ENCODE assay signal across 32 mouse cellular contexts in the genomic region with DNA sequence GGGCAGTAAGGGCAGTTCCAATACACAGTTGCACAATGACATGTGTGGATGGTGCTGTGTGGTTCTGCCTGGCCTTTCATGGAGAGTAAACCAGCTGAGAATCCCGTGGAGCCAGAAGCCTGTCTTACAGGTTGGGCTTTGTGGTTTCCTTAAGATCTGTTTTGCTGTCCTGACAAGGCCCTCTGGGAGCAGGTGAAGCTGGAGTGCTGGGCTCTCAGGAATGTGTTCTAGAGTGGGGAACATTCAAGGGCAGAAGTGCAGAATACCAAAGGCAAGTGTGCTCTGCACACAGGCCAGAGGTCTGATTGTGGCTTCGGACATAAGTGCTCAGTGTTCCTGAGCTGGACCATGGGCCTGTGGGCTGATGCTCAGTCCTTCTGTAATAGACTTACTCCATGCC. TPM values are rescaled to one million over a fixed set of nuclear protein-coding genes. Genes with fewer than 3 reads are reported as not detected.
A peak's percentile ranks its signal among the peaks of the same experiment; 100 is the strongest.
DNase-seq lines count a peak whose midpoint lies in the region; ATAC-seq and TF ChIP-seq lines count a peak whose summit lies in the region.
"Had no signal": no experiment of that assay in that cellular context is flagged by ENCODE, and none has a peak within 500 bp of the region (broad histone marks: within the 10 kb centered on the region; RNA-seq: fewer than 3 reads in every experiment).

No protein-coding gene starts in this region.

- no peak overlapping the region for H3K9ac ChIP-seq in heart, embryonic 15.5 days
- no peak overlapping the region for H3K9ac ChIP-seq in lung, embryonic 15.5 days
- H3K9ac ChIP-seq in midbrain, postnatal 0 days (replicated peaks; ENCODE audit: low read length, poor library complexity, severe bottlenecking) = no peak overlapping the region
- H3K9ac ChIP-seq: forebrain, postnatal 0 days; hindbrain, embryonic 12.5 days; limb, embryonic 12.5 days; liver, embryonic 12.5 days; liver, postnatal 0 days; midbrain, embryonic 13.5 days; neural tube, embryonic 15.5 days had no signal

- intact Hi-C loops in heart, postnatal 25 days (cut with DNase I) = no loop called here
- intact Hi-C loops in left cerebral cortex, postnatal 10 days (cut with DNase I) = no loop called here

- peaks cover 33% of the 10 kb centered on the region for H3K36me3 ChIP-seq in heart, embryonic 15.5 days
- peaks cover 40% of the 10 kb centered on the region for H3K36me3 ChIP-seq in lung, embryonic 15.5 days
- peaks cover 54% of the 10 kb centered on the region for H3K36me3 ChIP-seq in midbrain, postnatal 0 days (ENCODE audit: insufficient read depth, low read length)

- DNase-seq in heart, postnatal 25 days (ENCODE audit: low spot score) = no peak
- peak; percentile 82 for DNase-seq in lung, postnatal 25 days (ENCODE audit: low spot score)
- DNase-seq in left cerebral cortex, postnatal 10 days (ENCODE audit: extremely low spot score in 1 of 2, low spot score in 2 of 2) = no peak
- DNase-seq in midbrain, postnatal 0 days (ENCODE audit: low spot score) = no peak
- DNase-seq: adrenal gland, postnatal 10 days; cerebellum, adult 18-20 months; cerebellum, postnatal 14 days; forebrain, postnatal 0 days; gastrocnemius, postnatal 14 days; heart, postnatal 36 days; kidney, adult 9 months; kidney, postnatal 10 days; layer of hippocampus, adult 9-11 months; liver, postnatal 0 days; right cerebral cortex, postnatal 4 days; thymus, postnatal 4 days had no signal

- 73% methylated on average over 2 of the region's 2 CpGs for WGBS in heart, embryonic 15.5 days
- 54% methylated on average over 2 of the region's 2 CpGs for WGBS in lung, embryonic 15.5 days
- WGBS in midbrain, postnatal 0 days = 77% methylated on average over 2 of the region's 2 CpGs

- no peak for TF ChIP-seq CTCF in midbrain, postnatal 0 days (IDR thresholded peaks at IDR 0.05)

- H3K27ac ChIP-seq in heart, embryonic 15.5 days = no peak overlapping the region
- H3K27ac ChIP-seq in lung, embryonic 15.5 days = peak overlapping the region; percentile 51
- H3K27ac ChIP-seq in midbrain, postnatal 0 days (ENCODE audit: low read depth, low read length) = no peak overlapping the region
- H3K27ac ChIP-seq: hindbrain, embryonic 12.5 days; limb, embryonic 12.5 days; liver, embryonic 12.5 days; midbrain, embryonic 13.5 days; neural tube, embryonic 15.5 days had no signal

- ATAC-seq in heart, embryonic 15.5 days (replicated peaks; ENCODE audit: insufficient number of reproducible peaks, insufficient read depth, low FRiP score, low read depth) = 0 out of 2 replicates have a peak, but pooled peaks have one; percentile 30
- ATAC-seq in lung, embryonic 15.5 days (ENCODE audit: borderline replicate concordance, extremely low read depth, low FRiP score, low TSS enrichment) = no peak
- ATAC-seq in midbrain, postnatal 0 days (ENCODE audit: low FRiP score) = no peak
- ATAC-seq in cerebellum, adult (ENCODE audit: insufficient number of reproducible peaks, low FRiP score, low TSS enrichment) = no peak
- ATAC-seq: forebrain, postnatal 0 days; intestine, postnatal 0 days; liver, embryonic 12.5 days; liver, postnatal 0 days; midbrain, embryonic 13.5 days; Patski had no signal

- no peaks in the 10 kb centered on the region for H3K27me3 ChIP-seq in heart, embryonic 15.5 days
- H3K27me3 ChIP-seq in lung, embryonic 15.5 days = no peaks in the 10 kb centered on the region
- H3K27me3 ChIP-seq in midbrain, postnatal 0 days (ENCODE audit: insufficient read depth, low read length) = no peaks in the 10 kb centered on the region
- H3K27me3 ChIP-seq: hindbrain, embryonic 12.5 days; limb, embryonic 12.5 days; liver, embryonic 12.5 days; midbrain, embryonic 13.5 days; neural tube, embryonic 15.5 days; Patski had no signal

- no peak overlapping the region for H3K4me3 ChIP-seq in heart, embryonic 15.5 days
- no peak overlapping the region for H3K4me3 ChIP-seq in lung, embryonic 15.5 days
- H3K4me3 ChIP-seq in midbrain, postnatal 0 days (ENCODE audit: low read depth, low read length) = no peak overlapping the region
- H3K4me3 ChIP-seq: erythroblast, embryonic 14.5 days; hindbrain, embryonic 12.5 days; limb, embryonic 12.5 days; liver, embryonic 12.5 days; midbrain, embryonic 13.5 days; neural tube, embryonic 15.5 days had no signal

- no peaks in the 10 kb centered on the region for H3K4me1 ChIP-seq in heart, embryonic 15.5 days (replicated peaks)
- H3K4me1 ChIP-seq in lung, embryonic 15.5 days = peaks cover 27% of the 10 kb centered on the region
- H3K4me1 ChIP-seq in midbrain, postnatal 0 days (ENCODE audit: insufficient read depth, low read length) = no peaks in the 10 kb centered on the region
- H3K4me1 ChIP-seq: midbrain, embryonic 13.5 days; neural tube, embryonic 15.5 days had no signal

- no peaks in the 10 kb centered on the region for H3K9me3 ChIP-seq in heart, embryonic 15.5 days (replicated peaks)
- no peaks in the 10 kb centered on the region for H3K9me3 ChIP-seq in lung, embryonic 15.5 days
- H3K9me3 ChIP-seq in midbrain, postnatal 0 days (ENCODE audit: low read length) = no peaks in the 10 kb centered on the region
- H3K9me3 ChIP-seq: hindbrain, embryonic 12.5 days; limb, embryonic 12.5 days; liver, embryonic 12.5 days; midbrain, embryonic 13.5 days; neural tube, embryonic 15.5 days had no signal

- H3K4me2 ChIP-seq in heart, embryonic 15.5 days = no peak overlapping the region
- no peak overlapping the region for H3K4me2 ChIP-seq in lung, embryonic 15.5 days
- no peak overlapping the region for H3K4me2 ChIP-seq in midbrain, postnatal 0 days (ENCODE audit: low read depth, low read length, poor library complexity, severe bottlenecking)
- H3K4me2 ChIP-seq: hindbrain, embryonic 12.5 days; limb, embryonic 12.5 days; liver, embryonic 12.5 days; midbrain, embryonic 13.5 days; neural tube, embryonic 15.5 days had no signal

RNA-seq across cellular contexts. Expression of a gene that starts 11.9 kb away (rescaled TPM):
- polyA plus RNA-seq in heart, embryonic 15.5 days (2015; fragmentation: Nextera tagmentation; extraction: Ambion mirVana) = 90.4 and 110 TPM in 2 replicates
- total RNA-seq in heart, postnatal 25 days (2021) = 10 to 100 TPM; 33.0 to 33.9 TPM
- polyA plus RNA-seq in lung, embryonic 15.5 days (2015; fragmentation: Nextera tagmentation; extraction: Ambion mirVana) = 138 and 143 TPM in 2 replicates
- 10 to 100 TPM; 59.1 to 66.6 TPM for total RNA-seq in left cerebral cortex, postnatal 10 days (2021)
- 106 and 113 TPM in 2 replicates for total RNA-seq in midbrain, postnatal 0 days (2014; rRNA removed)
- polyA plus RNA-seq in midbrain, postnatal 0 days (2015; fragmentation: Nextera tagmentation; extraction: Ambion mirVana) = 143 and 153 TPM in 2 replicates

RNA-seq across cellular contexts. Expression of a gene that starts 23.7 kb away (rescaled TPM):
- polyA plus RNA-seq in heart, embryonic 15.5 days (2015; fragmentation: Nextera tagmentation; extraction: Ambion mirVana) = 1.5 and 2.7 TPM in 2 replicates
- total RNA-seq in heart, postnatal 25 days (2021) = under 1 TPM in 1 of 2 experiments, not detected in 1; 0.20 TPM
- 4.1 and 4.3 TPM in 2 replicates for polyA plus RNA-seq in lung, embryonic 15.5 days (2015; fragmentation: Nextera tagmentation; extraction: Ambion mirVana)
- 1 to 10 TPM; 4.2 to 5.7 TPM for total RNA-seq in left cerebral cortex, postnatal 10 days (2021)
- 5.5 and 10.5 TPM in 2 replicates for total RNA-seq in midbrain, postnatal 0 days (2014; rRNA removed)
- 3.1 and 3.6 TPM in 2 replicates for polyA plus RNA-seq in midbrain, postnatal 0 days (2015; fragmentation: Nextera tagmentation; extraction: Ambion mirVana)
- total RNA-seq: granulocyte monocyte progenitor cell, adult 5-6 weeks; heart, postnatal 36 days; megakaryocyte-erythroid progenitor cell, adult 5-6 weeks; MEL; monocyte, adult 5-6 weeks had no signal
- polyA plus RNA-seq: thymus, postnatal 0 days had no signal

RNA-seq across cellular contexts. Expression of a gene that starts 28.9 kb away (rescaled TPM):
- 105 and 111 TPM in 2 replicates for polyA plus RNA-seq in heart, embryonic 15.5 days (2015; fragmentation: Nextera tagmentation; extraction: Ambion mirVana)
- 10 to 100 TPM; 31.2 to 35.7 TPM for total RNA-seq in heart, postnatal 25 days (2021)
- polyA plus RNA-seq in lung, embryonic 15.5 days (2015; fragmentation: Nextera tagmentation; extraction: Ambion mirVana) = 160 and 167 TPM in 2 replicates
- 10 to 100 TPM; 24.5 to 26.0 TPM for total RNA-seq in left cerebral cortex, postnatal 10 days (2021)
- total RNA-seq in midbrain, postnatal 0 days (2014; rRNA removed) = 70.8 and 76.0 TPM in 2 replicates
- 94.5 and 94.6 TPM in 2 replicates for polyA plus RNA-seq in midbrain, postnatal 0 days (2015; fragmentation: Nextera tagmentation; extraction: Ambion mirVana)

RNA-seq across cellular contexts. Expression of a gene that starts 29.1 kb away (rescaled TPM):
- 27.5 and 36.8 TPM in 2 replicates for polyA plus RNA-seq in heart, embryonic 15.5 days (2015; fragmentation: Nextera tagmentation; extraction: Ambion mirVana)
- total RNA-seq in heart, postnatal 25 days (2021) = 1 to 10 TPM; 5.6 to 6.2 TPM
- 57.9 and 59.9 TPM in 2 replicates for polyA plus RNA-seq in lung, embryonic 15.5 days (2015; fragmentation: Nextera tagmentation; extraction: Ambion mirVana)
- total RNA-seq in left cerebral cortex, postnatal 10 days (2021) = 10 to 100 TPM; 58.3 to 66.0 TPM
- total RNA-seq in midbrain, postnatal 0 days (2014; rRNA removed) = 44.8 and 47.8 TPM in 2 replicates
- 46.8 and 51.0 TPM in 2 replicates for polyA plus RNA-seq in midbrain, postnatal 0 days (2015; fragmentation: Nextera tagmentation; extraction: Ambion mirVana)

RNA-seq across cellular contexts. Expression of a gene that starts 36.6 kb away (rescaled TPM):
- polyA plus RNA-seq in heart, embryonic 15.5 days (2015; fragmentation: Nextera tagmentation; extraction: Ambion mirVana) = 7.8 and 17.0 TPM in 2 replicates
- 1 to 10 TPM; 1.2 to 1.8 TPM for total RNA-seq in heart, postnatal 25 days (2021)
- polyA plus RNA-seq in lung, embryonic 15.5 days (2015; fragmentation: Nextera tagmentation; extraction: Ambion mirVana) = 54.9 and 60.5 TPM in 2 replicates
- 100 to 1,000 TPM; 265 to 293 TPM for total RNA-seq in left cerebral cortex, postnatal 10 days (2021)
- total RNA-seq in midbrain, postnatal 0 days (2014; rRNA removed) = 766 and 788 TPM in 2 replicates
- polyA plus RNA-seq in midbrain, postnatal 0 days (2015; fragmentation: Nextera tagmentation; extraction: Ambion mirVana) = 808 and 853 TPM in 2 replicates
